Comparison of ENCODE assay signal across 7 mouse cellular contexts in the genomic region with DNA sequence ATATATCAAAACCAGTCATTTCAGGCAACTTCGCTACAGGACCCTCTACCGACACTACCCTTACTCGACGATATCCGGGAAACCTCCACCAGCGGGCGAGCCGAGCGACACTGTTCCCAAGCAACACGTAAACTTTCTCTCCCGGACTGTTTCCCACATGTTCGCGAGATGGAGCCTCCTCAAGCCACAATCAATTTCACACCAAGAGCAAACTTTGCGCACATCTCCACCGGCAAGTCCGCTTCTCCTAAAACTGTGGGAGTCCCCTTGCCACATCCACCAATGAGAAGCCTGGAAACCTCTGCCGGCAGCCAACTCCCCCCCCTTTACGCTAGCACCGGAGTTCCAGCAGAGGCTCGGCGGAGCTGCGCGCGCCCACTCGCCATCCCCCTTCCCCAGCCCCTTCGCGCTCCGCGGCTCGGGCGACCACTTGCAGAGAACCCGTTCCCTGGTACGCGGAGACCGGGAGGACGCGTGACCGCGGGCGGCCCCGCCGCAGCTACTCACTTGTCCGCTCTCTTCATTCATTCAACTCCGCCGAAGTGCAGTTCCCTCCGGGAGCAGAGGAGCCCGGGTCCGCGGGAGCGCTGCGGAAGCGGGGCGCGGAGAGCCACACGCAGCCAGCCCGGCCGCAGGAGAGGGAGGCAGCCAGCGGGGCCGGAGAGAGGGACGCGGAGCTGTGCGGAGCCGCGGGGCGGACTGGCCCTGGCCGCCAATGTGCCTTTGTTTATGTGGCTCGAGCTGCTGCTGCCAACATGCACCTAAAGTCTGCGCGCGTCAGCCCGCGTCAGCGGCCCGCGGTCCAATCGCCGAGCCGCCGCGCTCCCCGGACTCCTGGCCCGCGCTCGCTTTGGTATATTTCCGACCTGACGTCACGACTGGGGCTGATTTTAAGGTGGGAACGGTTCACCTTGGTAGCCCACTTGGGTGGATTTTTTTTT. TPM values are rescaled to one million over a fixed set of nuclear protein-coding genes. Genes with fewer than 3 reads are reported as not detected.
A peak's percentile ranks its signal among the peaks of the same experiment; 100 is the strongest.
DNase-seq lines count a peak whose midpoint lies in the region; ATAC-seq lines count a peak whose summit lies in the region.

No protein-coding gene starts in this region.

- no peaks in the 10 kb centered on the region for H3K9me3 ChIP-seq in limb, embryonic 12.5 days
- no peaks in the 10 kb centered on the region for H3K9me3 ChIP-seq in midbrain, embryonic 13.5 days

- H3K27ac ChIP-seq in limb, embryonic 12.5 days, result peak overlapping the region; percentile 77
- H3K27ac ChIP-seq in midbrain, embryonic 13.5 days, result peak overlapping the region; percentile 41

- H3K4me1 ChIP-seq in limb, embryonic 12.5 days (replicated peaks), result peaks cover 37% of the 10 kb centered on the region
- peaks cover 66% of the 10 kb centered on the region for H3K4me1 ChIP-seq in midbrain, embryonic 13.5 days (replicated peaks)

- DNase-seq in adrenal gland, adult 18-20 months (ENCODE audit: low spot score in 2 of 2), result peak; percentile 77 to 83
- peak; percentile 84 for DNase-seq in embryo, embryonic 10.5 days (ENCODE audit: low spot score)
- peak; percentile 99 for DNase-seq in heart, adult 11 months
- DNase-seq in kidney, adult 11 months, result peak; percentile 73
- DNase-seq in spleen, postnatal 10 days (ENCODE audit: low spot score in 2 of 2), result peak; percentile 42 to 66

- no peaks in the 10 kb centered on the region for H3K36me3 ChIP-seq in limb, embryonic 12.5 days
- no peaks in the 10 kb centered on the region for H3K36me3 ChIP-seq in midbrain, embryonic 13.5 days

- peak overlapping the region; percentile 86 for H3K4me3 ChIP-seq in limb, embryonic 12.5 days (replicated peaks)
- peak overlapping the region; percentile 63 for H3K4me3 ChIP-seq in midbrain, embryonic 13.5 days (replicated peaks)

- H3K27me3 ChIP-seq in limb, embryonic 12.5 days, result peaks cover 48% of the 10 kb centered on the region
- peaks cover 72% of the 10 kb centered on the region for H3K27me3 ChIP-seq in midbrain, embryonic 13.5 days

- peak; percentile 70 for ATAC-seq in limb, embryonic 12.5 days (ENCODE audit: insufficient number of reproducible peaks, insufficient read depth, low FRiP score, low TSS enrichment, low read depth)
- ATAC-seq in midbrain, embryonic 13.5 days, result peak; percentile 83

- peak overlapping the region; percentile 78 for H3K9ac ChIP-seq in limb, embryonic 12.5 days (replicated peaks)
- peak overlapping the region; percentile 69 for H3K9ac ChIP-seq in midbrain, embryonic 13.5 days (replicated peaks)

- H3K4me2 ChIP-seq in limb, embryonic 12.5 days, result peak overlapping the region; percentile 98
- H3K4me2 ChIP-seq in midbrain, embryonic 13.5 days (replicated peaks), result peak overlapping the region; percentile 97

- under 1% methylated on average over 88 of the region's 88 CpGs for WGBS in limb, embryonic 12.5 days
- under 1% methylated on average over 87 of the region's 88 CpGs for WGBS in midbrain, embryonic 13.5 days

RNA-seq across cellular contexts. Expression of gene Nr4a2, which starts 9.3 kb away (rescaled TPM):
- 10 to 100 TPM; 16.8 to 27.9 TPM for total RNA-seq in adrenal gland, adult 18-20 months (2021)
- polyA plus RNA-seq in limb, embryonic 12.5 days (2016; fragmentation: Nextera tagmentation; extraction: Ambion mirVana), result 7.0 and 7.9 TPM in 2 replicates
- polyA plus RNA-seq in midbrain, embryonic 13.5 days (2015; fragmentation: Nextera tagmentation; extraction: Ambion mirVana), result 39.8 and 49.1 TPM in 2 replicates

Comparison
In these comparisons a context has a peak if more than half of its experiments do, and no peak if none do; other contexts are left out.
1. Peak in every context shown above with its lines: DNase-seq, ATAC-seq, H3K4me3 ChIP-seq and H3K27ac ChIP-seq.